Mouse (Mus musculus) B cell, adult 2 months (primary cell): ENCODE measurements around the gene Galp.
"Not testable (repeated sequence)": the region's sequence is repeated elsewhere in the genome, so short reads cannot be mapped to it uniquely, and the experiment has no call there.

Source experiments
- DNase-seq, 2 experiments: peaks; one replicate each; pipeline ENCODE4 v3.0.0; 2022

Gene Galp

DNA sequence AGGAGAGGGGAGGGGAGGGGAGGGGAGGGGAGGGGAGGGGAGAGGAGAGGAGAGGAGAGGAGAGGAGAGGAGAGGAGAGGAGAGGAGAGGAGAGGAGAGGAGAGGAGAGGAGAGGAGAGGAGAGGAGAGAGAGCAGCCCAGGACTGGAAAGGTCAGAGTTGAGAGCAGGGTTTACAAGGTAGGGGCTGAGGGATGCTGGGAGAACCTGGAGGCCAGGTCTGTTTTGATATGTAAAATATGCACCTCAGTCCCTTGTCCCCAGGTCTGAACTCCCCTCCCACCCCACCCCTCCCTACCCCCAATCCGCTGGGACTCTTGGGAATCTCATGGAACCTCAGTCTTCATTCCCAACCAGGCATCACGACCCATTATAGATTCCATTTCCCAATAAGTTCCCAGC lies 63.1 kb downstream of the Galp start:
- DNase-seq = not testable (repeated sequence)

DNA sequence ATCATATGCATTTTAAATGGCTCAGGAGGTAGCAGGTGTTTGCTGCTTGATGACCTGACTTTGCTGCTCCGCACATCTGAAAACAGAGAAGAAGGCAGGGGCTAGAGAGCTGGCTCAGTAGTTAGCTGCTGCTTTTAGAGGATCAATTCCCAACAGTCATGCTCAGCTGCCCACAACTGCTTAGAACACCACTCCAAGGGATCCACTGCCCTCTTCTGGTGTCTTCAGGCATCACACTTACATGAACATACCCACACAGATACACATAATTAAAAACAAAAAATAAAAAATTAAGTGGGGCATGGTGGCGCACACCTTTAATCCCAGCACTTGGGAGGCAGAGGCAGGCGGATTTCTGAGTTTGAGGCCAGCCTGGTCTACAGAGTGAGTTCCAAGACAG lies 65.2 kb downstream of the Galp start:
- DNase-seq = no peak

DNA sequence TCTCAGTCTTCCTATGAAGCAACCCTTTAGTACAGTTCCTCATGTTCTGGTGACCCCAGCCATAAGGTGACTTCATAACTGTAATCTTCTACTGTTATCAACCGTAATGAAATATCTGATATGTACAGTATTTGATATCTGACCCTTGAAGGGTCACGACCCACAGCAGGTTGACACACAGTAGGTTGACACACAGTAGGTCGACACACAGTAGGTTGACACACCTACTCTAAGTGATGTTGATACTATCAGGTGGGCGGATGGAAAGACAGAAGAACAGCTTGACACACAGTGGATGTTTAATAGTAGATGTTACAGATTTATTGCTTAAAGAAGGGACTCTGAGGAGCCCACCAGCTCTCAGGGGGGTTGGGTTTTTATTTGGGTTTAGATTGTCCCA lies 66.1 kb downstream of the Galp start:
- no peak for DNase-seq

DNA sequence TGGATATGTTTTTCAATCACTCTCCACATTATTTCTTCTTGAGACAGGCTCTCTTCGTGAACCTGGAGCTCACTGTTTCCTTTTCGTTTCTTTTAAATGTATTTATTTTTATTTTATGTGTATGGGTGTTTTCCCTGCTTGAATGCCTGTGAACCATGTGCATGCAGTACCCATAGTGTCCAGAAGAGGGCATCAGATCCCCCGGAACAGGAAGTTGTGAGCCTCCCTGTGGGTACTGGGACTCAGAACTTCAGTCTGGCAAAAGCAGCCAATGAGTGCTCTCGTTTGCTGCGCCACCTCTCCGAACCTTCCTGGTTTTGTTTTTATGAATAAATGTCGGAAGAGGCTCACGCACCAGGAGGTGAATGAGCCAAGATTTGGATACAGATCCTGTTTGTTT lies 68.8 kb downstream of the Galp start:
- DNase-seq = peak; percentile 66 to 73
